Mouse (Mus musculus) embryo, embryonic 10.5 days (tissue): ENCODE data around the gene Pth2r.

ENCODE experiments used
- DNase-seq: peaks from one replicate; pipeline ENCODE4 v3.0.0-alpha.2; 2015; ENCODE audit warnings: low spot score

The Pth2r gene

DNA sequence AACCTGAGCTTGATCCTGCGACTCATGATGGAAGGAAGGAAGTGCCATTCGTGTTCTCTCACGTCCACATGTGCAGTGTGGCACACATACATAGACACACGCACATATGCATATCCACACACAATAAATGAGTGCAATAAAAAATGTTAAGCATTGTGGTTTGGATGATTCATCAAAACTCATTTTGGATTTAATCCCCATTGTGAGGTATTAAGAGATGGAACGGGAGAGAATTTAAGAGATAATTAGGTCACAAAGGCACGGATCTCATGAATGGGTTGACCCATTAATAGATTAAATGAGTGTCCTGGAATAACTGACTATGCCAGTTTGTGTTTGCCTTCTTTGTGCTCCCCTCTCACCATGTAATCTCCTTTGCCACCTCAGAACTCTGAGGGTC is at the start of gene Pth2r:
TSS of gene Pth2r (plus strand) at position 301 of the 400 bp plus-strand sequence.
- no peak for DNase-seq

DNA sequence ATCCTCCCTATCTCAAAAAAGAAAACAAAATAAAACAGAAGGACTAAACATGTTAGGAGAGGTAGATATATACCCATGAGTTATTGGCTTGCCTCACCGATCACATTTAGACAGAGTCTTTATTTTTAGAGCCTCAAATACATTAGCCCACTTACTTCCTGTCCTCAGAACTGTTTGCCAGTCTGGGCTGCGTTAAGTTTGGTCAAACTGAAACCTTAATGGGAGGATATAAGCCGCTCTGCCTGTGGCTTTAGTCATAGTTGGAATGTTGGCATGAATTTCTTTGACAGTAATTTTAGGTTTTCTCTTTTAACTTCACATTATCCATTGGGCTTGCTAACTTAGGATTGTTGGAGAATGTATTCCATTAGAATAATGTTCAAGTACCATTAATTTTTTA is 44.1 kb upstream of the Pth2r start:
- no peak for DNase-seq

DNA sequence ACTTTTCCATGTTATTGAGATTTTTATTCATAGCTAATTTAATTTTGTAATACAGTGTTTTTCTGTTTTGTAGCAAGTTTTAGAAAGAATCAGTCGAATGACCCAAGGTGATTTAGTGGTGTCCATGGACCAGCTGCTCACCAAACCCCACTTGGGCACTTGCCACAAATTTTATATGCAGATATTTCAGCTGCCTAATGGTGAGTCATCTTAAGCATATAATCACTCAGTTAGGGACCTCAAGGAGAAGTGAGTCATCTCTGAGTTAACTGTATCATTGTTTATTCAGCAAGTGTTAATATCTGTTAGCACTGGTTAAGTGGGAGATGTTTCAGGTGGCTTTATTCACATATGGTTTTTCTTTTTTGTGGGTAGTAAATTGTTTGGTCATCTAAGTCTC is 36.2 kb upstream of the Pth2r start:
- DNase-seq: no peak

DNA sequence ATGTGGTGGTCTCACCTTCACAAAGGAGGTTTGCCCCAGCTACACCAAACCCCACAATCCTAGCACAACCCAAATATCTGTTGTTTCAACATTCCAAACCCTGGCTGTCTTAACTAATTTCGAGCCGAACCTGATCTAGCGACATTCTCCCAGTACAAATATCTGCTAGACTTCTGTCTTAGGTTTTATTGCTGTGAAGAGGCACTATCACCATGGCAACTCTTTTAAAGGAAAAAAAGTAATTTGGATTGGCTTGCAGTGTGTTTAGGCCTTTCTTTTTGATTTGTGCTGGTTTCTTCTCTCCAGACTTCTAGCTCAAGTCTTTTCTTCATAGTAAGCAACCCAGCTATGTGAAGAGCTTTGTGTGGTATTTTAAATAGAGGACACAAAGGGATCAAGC is 1.4 kb upstream of the Pth2r start:
- no peak for DNase-seq

DNA sequence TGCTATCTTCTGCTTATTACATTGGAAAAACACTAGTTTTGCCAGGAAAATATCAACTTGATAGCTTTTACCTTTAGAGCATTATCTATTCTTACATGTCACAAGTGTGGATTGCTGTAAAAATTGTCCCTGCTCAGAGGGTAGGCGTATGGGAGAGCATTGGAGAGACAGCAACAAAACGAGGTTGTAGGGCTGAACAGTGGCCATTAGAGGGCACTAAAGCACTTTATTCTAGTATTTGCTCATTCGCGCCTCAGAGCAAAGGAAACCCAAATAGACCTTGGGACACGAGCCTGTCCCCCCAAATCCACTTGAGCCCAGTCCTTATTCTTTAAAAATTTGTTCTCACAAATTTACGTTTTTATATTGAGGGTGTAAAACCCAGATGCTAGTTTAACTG is 910 bp downstream of the Pth2r start:
- peak; percentile 83 for DNase-seq

DNA sequence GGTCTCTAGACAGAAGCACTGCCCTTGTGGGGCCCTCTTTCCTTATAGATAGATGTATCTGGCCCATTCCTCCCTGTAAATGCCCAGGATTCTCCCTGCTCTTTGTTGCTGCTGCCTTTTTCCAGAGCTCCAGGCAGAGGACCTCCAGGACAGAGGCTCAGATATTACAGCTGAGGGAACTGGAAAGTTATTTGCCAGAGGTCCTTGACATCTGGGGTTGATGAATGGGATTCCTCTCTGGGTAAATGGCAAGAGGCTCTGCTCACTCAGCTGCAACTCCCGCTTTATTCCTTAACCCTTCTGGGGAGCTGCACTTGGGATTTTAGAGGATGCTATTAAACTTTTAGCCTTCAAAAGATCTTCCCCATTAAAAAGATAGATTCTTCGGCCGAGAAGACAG is 26.6 kb downstream of the Pth2r start:
- no peak for DNase-seq

DNA sequence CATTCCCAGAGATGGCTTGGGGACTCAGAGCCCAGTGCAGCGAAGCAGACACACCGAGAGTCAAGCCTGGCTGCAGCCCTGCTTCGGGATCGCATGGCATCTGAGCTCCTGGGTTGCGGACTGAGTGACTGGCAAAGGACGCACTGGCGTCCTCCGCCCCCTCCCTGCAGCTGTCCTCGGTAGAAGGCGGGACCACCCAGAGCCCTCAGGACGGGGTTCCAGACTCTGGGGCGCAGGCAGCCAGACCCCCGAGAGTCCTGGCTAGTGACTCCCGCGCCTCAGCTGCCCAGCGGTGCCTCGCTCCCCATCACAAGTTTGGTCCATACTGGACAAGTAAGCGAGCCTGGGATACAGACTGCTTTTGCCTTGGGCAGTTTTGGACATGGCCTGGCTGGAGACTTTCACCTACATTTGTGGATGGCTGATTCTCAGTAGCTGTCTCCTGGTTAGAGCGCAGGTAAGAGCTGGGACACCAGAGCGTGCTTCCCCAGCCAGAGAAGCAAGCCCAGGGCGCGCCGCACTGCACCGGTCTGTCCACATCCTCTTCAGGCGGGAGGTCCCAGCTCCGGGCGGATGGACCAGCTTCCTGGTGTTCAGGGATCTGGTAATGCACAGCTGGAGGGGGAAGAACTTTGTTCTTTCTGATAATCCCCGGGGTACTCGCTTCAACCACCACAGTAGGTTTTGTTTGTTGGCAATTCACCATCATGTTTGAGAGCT is 29.5 kb downstream of the Pth2r start:
- peak; percentile 33 for DNase-seq

DNA sequence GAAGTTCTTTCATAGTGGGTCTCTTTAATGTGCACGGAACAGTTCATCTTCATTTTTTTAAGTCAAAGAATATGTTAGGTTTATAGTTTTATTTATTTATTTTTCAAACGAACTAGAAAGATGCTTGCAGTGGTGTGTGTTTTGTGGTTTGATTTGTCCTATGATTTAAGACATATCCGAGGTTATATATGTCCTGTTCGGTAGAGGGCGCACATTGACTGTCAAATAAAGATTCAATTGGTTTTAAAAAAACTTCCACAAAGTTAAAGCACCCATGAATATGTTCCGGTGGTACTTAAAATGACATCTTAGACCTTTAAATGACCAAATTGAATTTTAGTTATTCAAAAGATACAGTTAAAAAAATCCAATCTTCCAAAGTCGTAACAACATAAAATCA is 30.3 kb downstream of the Pth2r start:
- DNase-seq: peak; percentile 87

DNA sequence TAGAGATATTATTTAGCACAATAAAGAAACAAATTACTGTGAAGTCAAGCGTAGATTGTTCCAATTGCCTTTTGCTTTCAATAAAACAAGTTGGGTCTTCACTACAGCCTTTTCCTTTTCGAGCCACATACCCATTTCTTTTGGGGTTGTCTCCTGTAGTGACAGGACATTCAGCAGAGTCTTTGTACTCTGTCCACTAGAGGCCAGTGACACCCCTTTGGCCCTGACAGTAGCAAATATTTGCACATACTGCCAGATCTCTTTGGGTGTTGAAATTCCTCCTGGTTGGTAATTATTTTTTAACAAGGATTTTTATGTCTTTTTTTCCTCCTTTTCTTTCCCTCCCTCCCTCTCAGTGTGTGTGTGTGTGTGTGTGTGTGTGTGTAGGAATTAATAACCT is 31.0 kb downstream of the Pth2r start:
- DNase-seq: peak; percentile 23

DNA sequence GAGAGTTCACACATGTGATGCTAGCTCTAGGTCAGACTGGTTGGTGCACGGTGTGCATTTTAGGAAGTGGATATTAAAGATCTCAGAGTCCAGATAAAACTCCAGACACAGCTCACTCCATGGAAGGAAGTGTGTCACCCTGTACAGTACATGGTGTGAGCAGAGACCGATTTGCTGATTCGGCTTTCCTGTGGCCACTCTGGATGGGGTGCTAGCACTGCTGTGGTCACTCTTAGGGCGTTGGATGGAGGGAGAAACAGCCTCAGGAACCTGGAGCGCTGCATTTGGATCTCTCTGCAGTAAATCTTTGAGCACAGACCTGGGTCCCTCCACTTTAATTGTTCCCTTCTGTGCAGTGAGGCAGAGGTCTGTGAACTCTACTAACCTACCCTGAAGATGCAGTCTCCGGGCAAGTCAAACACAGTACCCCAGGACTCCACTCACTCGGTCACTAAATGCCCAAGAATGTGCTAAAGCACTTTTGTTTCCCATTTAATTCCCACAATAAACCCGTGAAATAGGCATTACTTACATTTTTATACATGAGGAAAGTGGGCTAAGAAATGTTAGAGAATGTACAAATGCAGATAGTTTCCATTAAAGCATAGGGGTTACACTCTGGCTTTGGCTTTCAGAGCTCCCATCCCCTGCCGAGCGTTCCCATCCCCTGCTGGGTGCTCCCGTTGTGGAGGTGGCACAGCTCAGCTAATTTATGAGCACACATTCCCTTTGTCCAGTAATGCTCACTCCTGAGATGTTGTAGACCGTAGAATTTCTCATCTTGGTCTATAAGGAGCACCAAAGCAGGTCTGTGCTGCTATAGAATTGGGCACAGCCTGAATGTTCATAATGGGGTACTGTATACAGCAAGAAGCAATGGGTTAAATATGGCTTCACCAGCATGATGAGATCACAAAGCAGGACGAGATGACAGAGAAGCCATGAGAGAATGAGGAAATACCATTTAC is 32.5 kb downstream of the Pth2r start:
- no peak for DNase-seq

DNA sequence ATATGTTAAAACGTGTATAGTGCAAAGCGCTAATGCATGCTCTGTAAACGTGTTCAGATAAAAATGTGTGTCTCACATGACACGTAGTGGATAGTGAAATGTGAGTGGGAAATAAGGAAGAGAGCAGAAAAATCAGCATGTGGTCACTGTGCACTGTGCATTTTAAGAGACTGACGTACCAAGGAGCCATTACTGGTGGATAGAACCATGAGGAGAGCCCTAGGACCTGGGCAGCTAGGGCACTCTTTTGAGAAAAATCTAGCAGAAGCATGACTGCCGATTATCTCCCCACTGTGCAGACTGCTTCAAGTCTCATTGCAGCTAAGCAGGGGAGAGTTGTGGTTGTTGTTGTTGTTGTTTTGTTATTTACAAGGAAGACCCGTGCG is 33.2 kb downstream of the Pth2r start:
- no peak for DNase-seq

DNA sequence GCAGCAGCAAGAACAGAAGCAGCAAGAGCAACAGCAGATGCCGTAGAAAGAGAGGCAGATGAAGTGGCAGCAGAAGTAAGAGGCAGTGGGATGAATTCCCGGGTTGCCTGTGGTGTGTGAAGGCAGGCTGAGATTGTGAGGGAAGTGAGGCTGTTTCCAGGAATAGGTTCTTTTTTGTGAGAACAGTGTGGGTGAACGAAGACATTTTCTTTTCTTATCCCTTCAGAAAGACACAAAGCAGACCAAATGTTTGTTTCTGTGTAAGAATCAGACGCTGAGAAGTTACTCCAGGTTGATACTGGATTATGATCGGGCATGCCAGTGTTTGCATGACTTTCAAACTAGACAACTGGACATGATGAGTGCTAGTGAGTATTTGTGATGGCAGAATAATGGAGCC is 52.2 kb downstream of the Pth2r start:
- DNase-seq: no peak

DNA sequence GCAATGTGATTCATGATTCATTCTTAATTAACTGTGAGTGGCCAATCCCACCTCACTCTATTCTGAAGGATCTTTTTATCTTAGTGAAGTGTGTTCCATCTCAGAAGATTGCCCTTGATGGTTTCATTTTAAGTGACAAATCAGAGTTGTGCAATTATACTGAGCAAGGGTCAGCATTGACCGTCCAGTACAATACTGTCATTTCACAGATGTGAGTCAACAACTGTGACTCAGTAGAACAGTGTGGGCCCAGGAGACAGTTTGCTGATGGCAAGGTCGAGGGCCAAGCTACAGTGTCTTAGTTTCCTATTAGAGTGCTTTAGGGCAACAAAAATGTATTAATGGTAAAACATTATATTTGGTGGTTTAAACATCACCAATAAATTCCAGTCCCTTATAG is 55.9 kb downstream of the Pth2r start:
- DNase-seq: no peak

DNA sequence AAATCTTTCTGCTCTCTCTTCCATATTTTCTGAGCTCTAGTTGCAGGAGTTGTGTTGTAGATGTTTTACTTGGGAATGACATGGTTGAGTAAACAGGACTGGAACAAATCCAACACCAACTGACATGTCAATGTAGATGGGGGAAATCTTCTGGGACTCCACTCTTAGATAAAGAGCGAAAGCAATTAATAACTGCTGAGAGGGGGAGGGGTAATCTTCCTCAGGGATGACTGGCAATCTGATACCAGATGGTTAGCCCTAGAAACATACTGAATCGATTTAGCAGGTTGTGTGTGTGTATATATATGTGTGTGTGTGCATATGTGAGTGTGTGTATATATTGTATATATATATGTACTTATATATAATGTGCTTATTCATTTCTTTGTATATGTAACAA is 58.4 kb downstream of the Pth2r start:
- DNase-seq: no peak

DNA sequence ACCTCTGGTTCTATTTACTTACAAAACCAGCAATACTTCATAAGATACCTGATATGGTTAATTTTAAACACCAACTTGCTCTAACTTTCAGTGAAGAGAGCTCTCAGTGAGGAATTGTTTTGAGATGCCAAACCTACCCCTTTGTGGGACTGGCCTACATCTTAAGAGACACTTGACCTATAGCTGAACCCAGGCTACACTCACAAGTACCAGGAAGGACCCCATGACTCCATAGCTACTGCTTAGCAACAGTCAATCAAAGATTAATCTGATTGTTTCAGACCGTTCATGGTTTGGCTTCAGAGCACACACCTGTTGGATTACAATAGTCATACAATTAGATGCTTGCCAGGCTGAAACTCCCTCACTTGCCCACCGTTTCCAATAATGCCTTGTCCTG is 71.1 kb downstream of the Pth2r start:
- no peak for DNase-seq

DNA sequence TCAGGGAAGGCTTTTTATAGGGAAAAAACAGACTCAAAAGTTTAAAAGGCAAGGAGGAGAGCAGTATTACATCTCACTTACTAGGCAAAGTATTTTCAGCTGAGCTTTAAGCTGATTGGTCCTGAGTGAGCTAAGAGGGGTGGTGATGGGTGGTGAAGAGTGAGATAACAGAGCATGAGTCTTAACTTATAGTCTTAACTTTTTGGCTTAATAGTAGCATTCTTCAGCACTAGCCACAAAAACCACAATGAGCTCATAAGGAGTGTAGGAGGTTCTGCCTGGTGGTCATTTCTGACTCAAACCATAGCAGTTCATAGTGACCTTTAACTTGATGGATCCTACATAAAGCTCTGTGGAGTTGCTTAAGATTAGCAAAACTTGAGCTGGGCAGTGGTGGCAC is 72.3 kb downstream of the Pth2r start:
- DNase-seq: no peak

DNA sequence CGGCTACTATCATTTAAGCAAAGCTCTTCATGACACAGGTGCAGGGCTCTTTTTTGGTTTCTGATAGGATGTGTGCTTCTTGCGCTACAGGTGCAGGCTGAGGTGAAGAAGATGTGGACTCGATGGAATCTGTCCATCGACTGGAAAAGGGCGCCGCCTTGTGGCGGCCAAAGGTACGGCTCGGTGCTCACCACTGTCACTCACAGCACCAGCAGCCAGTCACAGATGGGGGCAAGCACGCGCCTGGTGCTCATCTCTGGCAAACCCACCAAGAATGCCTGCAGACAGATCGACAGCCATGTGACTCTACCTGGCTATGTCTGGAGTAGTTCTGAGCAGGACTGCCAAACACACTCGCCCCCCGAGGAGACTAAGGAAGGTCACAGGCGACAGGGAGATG is 106.5 kb downstream of the Pth2r start:
- DNase-seq: peak; percentile 60

DNA sequence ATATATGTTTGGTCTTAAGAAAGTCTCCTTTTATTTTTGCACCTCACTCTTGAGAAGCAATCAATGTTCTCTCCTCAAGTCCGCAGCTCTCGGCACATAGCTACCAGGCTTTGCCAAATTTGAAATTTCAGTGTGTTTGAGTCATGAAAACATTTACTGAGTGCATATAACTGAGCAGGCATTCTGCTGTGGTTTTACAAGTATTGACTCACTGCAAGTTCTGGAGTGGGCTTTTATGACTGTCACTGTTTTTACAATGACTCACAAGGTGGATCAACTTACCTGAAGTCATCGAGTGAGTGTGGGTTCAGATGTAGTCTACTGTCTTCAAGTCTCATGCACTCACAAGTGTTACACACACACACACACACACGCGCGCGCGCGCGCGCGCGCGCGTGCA is 107.8 kb downstream of the Pth2r start:
- DNase-seq: no peak

DNA sequence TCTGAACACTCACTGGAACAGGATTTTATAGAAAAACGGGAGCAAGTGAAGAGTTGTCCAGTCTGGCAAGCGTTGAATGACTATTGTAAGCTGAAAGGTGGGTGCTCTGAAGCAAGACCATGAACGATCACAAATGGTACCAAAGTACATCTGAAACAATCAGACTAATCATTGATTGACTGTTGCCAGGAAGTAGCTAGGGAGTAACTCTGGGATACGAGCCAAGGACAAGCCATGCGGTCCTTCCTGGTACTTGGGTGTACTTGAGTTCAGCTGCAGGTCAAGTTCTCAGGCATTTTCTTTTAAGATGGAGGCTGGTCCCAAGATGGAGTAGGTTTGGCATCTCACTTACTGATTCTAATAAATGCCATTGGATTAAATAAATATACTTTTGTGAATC is 125.6 kb downstream of the Pth2r start:
- DNase-seq: no peak

DNA sequence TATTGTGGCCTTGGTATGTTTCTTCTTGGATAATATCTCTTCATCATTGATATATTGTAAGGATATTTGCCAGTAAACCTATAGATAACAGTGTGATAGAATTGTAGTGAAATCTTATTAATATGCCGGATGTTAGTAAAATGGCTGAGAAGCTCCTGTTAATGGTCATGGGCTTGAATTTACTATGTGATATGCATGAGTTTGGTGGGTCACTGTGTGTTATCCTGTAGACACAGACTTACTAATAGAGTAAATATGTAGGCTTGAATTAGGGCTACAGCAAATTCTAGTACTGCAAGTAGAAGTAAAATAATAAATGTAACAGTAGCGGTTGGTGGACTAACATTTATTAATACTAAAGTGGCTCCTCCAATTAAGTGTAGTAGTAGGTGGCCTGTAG is 139.1 kb downstream of the Pth2r start:
- no peak for DNase-seq

DNA sequence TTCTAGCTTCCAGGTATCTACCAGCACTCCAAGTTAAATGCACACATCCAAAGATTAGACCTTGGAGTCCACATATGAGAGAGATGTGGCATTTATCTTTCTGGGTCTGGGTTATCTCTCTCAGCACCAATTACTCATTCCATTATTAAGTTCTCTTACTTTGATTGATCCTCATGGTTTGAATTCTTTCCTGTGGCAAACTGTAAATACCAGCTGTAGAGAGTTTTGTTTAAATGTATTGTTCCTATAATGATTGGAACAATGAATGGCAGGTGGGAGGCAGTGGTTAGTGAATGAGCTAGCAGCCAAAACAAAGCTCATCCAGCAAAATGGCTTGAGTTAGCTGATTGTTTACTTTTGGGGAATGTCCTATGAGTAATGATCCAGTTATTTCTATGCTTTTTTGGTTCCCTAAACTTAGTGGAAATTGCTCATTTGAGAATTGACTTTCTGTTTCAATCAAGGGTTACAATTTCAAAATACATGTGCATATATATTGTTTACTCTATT is 140.7 kb downstream of the Pth2r start:
- no peak for DNase-seq
